Mouse (Mus musculus) adrenal gland, adult 8-10 months (tissue): ENCODE results near the gene Zfp598. TPM values are rescaled to one million over a fixed set of nuclear protein-coding genes. Genes with fewer than 3 reads are reported as not detected.
"Not testable (repeated sequence)": the region's sequence is repeated elsewhere in the genome, so short reads cannot be mapped to it uniquely, and the experiment has no call there.

ENCODE experiments used
- DNase-seq: peaks from one replicate; pipeline ENCODE4 v3.0.0; 2022
- total RNA-seq, 4 experiments: library from RNA; stranded (reverse); gene quantifications; 2 replicates each; pipeline ENCODE4 v1.2.4; 2022

The Zfp598 gene
- total RNA-seq, 4 experiments from 2014 or later = 44.9 to 59.4 (median 50.8) TPM

GRCm38 (mm10) chr17:24647493-24647892, 22.0 kb upstream of the Zfp598 start:
- no peak for DNase-seq

GRCm38 (mm10) chr17:24648731-24649377, 20.6 kb upstream of the Zfp598 start:
- DNase-seq = no peak

GRCm38 (mm10) chr17:24649581-24650069, 19.9 kb upstream of the Zfp598 start:
- no peak for DNase-seq

GRCm38 (mm10) chr17:24650070-24650616, 19.3 kb upstream of the Zfp598 start, which contains the start of gene Slc9a3r2:
Gene Slc9a3r2, minus strand, starts transcription at chr17:24650327.
- no peak for DNase-seq

- DNase-seq = no peak
Measured at GRCm38 (mm10) chr17:24650766-24651165, 18.7 kb upstream of the Zfp598 start.

- no peak for DNase-seq
Measured at GRCm38 (mm10) chr17:24651835-24652234, 17.7 kb upstream of the Zfp598 start.

- no peak for DNase-seq
Measured at GRCm38 (mm10) chr17:24653967-24654710, 15.3 kb upstream of the Zfp598 start.

GRCm38 (mm10) chr17:24654969-24655368, 14.5 kb upstream of the Zfp598 start:
- no peak for DNase-seq

GRCm38 (mm10) chr17:24658017-24658758, 11.3 kb upstream of the Zfp598 start, which contains the start of gene Npw:
Gene Npw, minus strand, starts transcription at chr17:24658457.
- no peak for DNase-seq

- not testable (repeated sequence) for DNase-seq
Measured at GRCm38 (mm10) chr17:24667011-24667410, 2.5 kb upstream of the Zfp598 start.

GRCm38 (mm10) chr17:24667416-24667815, 2.1 kb upstream of the Zfp598 start:
- no peak for DNase-seq

- DNase-seq = not testable (repeated sequence)
Measured at GRCm38 (mm10) chr17:24669214-24669544, 308 bp upstream of the Zfp598 start.

- DNase-seq = no peak
Measured at GRCm38 (mm10) chr17:24670246-24670844, 858 bp downstream of the Zfp598 start.

- no peak for DNase-seq
Measured at GRCm38 (mm10) chr17:24671346-24671745, 1.9 kb downstream of the Zfp598 start.

GRCm38 (mm10) chr17:24672141-24672540, 2.7 kb downstream of the Zfp598 start:
- DNase-seq = peak; percentile 73

- no peak for DNase-seq
Measured at GRCm38 (mm10) chr17:24674277-24674676, 4.8 kb downstream of the Zfp598 start.

GRCm38 (mm10) chr17:24676187-24676586, 6.7 kb downstream of the Zfp598 start:
- no peak for DNase-seq

- no peak for DNase-seq
Measured at GRCm38 (mm10) chr17:24676877-24677276, 7.4 kb downstream of the Zfp598 start.

GRCm38 (mm10) chr17:24677500-24678080, 8.1 kb downstream of the Zfp598 start:
- DNase-seq = no peak

GRCm38 (mm10) chr17:24686514-24686913, 17.0 kb downstream of the Zfp598 start:
- DNase-seq = no peak

GRCm38 (mm10) chr17:24687146-24687595, 17.7 kb downstream of the Zfp598 start:
- DNase-seq = no peak

- no peak for DNase-seq
Measured at GRCm38 (mm10) chr17:24687599-24687998, 18.1 kb downstream of the Zfp598 start.
